Mouse (Mus musculus) monocyte, adult 2 months (primary cell): ENCODE measurements at regions not wholly inside any gene's neighbourhood (a gene's known extent, or its start where the extent isn't known, plus 50 kb on each side); places are given as distances from the start of the nearest gene placed in this dataset.
"Not testable (repeated sequence)": the region's sequence is repeated elsewhere in the genome, so short reads cannot be mapped to it uniquely, and the experiment has no call there.

Experiments
- DNase-seq, 2 experiments: peaks; one replicate each; pipeline ENCODE4 v3.0.0; 2022; ENCODE audit warnings: low spot score in 2 of 2, low read depth in 1 of 2

DNA sequence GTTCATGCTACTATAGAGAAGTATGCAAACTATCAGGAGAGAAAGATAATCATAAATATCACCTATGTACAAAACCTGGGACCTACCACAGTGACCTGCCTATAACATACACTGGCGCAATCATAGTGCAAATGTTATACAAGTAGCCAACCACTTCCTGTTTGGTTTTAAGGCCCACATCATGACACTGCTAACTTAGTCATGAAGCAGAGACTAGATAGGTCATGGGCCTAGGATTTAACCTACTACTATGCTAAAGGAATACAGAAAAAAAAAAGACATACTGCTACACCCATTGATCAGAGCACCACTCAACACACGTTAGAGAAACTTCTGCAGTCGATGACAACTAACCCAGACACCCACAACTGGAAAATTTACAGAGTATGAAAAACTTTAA lies 498.6 kb upstream of the Acvr2a start:
- no peak for DNase-seq

DNA sequence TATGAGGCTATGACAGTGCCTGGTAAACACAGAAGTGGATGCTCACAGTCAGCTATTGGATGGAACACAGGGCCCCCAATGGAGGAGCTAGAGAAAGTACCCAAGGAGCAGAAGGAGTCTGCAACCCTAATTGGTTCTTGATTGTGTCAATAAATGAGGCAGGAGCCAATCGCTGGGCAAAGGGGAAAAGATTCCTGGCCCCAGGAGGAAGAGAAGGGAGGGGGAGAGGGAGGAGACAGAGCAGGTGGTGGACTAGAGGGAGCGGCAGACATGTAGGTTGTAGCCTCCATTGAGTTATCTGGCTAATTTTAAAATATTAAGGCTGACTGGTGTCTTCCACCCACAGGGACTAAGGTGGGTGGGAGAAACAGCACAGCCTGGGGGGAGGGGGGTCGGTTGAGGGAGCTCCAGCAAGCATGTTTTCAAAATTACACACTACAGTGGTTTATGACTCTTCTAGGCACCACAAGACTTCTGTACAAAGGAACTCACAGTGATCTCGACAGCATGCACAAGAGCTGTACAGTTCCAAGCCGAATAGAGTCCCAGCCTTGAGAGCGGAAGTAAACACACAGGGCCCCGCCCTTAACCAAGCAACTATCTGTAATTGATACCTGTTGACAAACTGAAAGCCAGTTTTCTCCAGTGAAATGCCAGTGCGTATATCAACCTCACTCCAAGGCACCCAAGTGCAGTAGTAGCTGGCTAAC lies 497.6 kb upstream of the Acvr2a start:
- DNase-seq, result no peak

DNA sequence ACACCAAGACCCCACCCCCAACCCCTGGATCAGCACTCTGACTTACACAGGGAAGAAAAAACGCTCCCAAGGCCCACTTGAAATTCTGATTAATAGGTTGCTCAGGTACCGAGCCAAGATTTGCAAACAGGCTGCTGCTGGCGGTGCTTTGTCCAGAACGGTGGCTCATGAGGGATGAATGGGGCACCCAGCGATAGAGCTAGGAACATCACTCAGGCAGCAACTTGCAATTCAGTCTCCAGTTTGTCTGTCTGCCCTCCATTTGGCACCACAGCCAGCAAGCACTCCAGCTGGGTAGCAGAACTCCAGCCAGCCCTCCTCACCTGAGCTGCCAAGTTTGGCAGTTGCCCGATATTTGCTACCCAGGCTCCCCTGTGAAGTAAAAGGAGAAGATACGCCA lies 496.1 kb upstream of the Acvr2a start:
- DNase-seq, result no peak

DNA sequence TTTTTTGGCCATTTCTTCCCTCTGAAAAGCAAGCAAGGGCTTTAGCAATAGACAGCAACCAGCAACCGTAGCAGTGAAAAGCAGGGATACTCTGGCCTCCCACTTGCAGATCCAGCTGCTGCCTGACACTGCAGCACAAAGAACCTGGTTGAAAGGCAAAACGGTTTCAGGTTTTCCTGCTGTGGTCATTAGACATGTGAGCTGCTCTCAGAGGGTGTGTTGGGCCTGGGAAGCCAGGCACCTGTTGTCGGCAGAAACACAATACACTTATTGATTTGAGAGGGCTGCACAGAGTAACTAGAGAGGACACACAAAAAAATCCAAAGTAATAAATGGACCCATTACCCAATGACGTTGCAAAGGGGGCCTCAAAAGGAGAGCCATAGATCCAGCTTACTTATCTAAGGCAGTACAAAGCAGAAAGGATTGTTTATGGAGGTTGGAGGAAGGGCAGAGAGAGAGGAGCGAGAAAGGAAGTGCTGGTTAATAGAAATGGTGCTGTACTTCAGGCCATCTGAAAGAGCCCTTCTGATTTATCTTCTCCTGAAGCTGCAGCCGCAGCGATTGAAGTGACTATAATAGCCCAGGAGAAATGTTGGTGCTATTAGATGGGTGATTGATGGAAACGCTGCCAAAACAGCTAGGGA lies 495.4 kb upstream of the Acvr2a start:
- no peak for DNase-seq

DNA sequence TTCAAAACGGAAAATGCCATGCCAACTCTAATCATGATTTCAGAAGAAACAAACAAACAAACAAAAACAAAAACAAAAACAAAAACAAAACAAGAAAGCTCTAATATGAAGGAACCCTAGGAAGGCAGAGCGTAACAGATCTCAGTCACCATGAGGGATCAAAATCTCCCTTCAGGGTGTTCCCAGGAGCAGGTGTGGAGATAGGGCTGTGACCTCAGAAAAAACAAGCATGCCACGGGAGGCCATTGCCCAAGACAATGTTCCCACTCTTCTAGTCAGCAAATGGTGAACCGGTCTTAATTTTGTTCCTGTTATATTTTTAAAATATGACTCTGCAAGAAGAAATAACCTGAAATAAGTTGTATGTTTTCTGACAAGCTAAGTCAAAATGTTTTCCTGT lies 492.4 kb upstream of the Acvr2a start:
- no peak for DNase-seq

DNA sequence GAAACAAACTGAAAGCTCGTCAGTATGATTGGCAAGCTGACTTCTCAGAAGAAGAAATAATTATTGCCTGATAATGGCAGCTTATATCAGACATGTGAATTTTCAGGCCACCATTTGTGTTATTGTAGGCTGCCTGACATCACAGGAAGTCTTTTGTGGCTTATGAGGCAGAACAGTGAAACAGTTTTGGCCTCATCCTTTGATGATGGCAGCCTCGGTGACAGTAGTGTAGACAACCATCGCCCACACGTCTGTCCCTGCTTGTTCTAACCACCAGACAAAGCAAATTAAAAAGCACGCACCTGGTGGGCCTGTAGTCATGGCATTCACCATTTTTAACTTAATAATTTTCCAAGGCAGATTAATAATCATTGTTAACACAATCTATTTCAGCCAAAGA lies 491.6 kb upstream of the Acvr2a start:
- no peak for DNase-seq

DNA sequence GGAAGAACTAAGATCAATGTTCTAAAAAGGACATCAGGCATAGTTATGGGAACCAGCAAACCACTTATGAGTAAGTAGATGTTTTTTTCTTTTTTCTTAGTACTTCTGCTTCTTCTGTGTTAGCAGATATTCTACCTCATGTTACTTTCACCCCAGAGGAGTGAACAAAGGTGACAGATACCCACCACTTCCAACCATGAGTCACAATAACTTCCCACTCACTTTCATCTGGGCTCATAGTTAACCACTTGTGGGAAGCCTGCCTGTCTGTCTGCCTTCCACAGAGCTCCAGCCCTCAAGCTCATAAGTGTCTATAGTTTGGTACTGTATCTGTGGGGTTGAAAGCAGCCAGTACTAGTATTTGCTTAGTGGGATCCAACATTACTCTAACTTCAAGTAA lies 485.7 kb upstream of the Acvr2a start:
- DNase-seq, result no peak

DNA sequence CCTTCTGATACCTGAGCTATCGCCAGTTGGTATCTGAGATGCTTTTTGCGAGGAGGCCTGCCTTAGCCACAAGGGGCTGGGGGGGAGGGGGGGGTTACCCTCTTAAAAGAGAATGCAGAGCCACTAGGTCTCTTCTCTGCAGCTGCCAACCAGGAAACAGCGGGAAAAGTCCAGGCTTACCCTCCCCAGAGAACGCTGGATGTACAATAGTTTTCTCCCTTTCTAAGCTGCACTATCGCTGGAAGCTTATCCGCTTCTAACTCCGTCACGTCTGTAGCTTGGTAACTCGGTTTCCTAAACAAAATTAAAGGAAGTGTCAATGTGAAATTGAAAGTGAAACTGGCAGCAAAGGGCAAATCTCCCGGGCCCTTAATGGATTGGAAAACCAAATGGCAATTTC lies 481.1 kb upstream of the Acvr2a start:
- no peak for DNase-seq

DNA sequence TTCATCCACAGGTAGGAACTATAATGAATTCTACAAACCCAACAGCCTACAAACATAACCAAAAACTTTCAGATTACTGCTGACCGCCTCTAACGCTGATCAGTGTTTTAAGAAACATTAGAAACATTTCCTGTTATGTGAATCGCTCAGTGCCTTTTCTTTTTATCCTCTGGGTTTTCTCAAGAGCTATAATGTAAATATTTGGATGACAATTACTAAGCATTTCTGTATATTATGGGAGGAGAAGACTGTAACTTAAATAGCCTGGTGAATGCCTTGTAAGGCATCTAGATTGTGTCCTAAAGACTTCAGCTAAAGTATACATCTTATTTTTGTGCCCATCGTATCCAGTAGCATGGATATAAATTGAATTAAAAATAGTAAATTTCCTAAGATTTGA lies 465.9 kb upstream of the Acvr2a start:
- no peak for DNase-seq

DNA sequence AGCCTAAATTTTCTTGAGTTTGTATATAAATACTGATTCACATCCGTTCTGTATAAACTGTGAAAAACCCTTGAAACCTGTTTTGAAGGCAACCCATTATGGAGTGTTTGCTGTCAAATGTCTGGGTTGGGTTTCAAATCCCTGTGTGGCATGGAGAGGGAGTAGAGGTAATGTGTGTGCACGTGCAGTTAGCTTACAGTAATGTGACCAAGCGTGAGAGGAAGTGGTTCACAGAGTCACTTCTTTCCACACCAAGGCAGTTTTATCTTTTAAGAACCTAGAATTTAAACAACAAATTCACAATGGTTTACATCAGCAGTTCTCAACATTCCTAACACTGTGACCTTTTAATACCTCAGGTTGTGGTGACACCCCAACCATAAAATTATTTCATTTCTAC lies 464.1 kb upstream of the Acvr2a start:
- DNase-seq, result no peak

DNA sequence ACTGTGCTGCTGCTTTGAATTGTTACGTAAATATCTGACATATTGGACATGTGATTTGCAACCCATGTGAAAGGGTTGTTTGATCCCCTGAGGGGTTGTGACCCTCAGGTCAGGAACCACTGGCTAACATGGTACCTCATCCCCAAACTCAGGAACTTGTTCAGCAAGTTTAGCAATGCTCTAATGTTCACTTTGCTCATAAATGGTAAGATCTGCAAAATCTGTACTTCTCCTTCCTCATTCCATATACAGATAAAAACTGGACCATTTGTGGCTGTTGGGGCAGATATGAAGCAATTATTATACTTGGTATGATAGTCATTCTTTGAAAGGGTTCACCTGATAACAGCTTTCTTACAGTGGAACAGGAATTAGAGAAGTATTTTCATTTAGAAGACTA lies 463.7 kb upstream of the Acvr2a start:
- DNase-seq, result no peak

DNA sequence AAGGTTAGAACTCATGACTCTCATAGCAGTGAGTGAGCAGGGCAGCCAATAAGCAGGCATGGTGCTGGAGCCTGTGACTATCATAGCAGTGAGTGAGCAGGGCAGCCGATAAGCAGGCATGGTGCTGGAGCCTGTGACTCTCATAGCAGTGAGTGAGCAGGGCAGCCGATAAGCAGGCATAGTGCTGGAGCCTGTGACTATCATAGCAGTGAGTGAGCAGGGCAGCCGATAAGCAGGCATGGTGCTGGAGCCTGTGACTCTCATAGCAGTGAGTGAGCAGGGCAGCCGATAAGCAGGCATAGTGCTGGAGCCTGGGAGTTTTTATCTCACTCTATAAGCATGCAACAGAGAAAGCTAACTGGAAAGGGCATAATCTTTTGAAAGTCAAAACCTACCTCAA lies 442.3 kb upstream of the Acvr2a start:
- DNase-seq, result not testable (repeated sequence)

DNA sequence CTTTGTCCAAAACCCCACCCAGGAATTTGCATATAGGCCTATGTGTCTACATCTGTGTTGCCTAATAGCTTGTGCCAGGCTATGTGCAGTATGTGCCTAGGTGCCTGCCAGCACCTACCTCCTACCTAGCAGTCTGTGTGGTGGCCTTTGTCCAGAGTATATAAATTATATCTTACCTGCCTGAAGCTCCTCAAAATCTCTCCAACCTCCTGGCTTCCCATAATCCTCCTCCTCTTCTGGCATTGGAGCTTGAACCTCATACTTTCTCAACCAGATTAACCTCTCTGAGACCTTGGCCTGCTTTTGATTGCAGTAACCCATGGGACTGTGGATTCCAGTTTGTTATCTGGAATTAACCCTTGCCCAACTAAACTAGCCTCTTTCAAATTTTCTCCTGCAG lies 440.8 kb upstream of the Acvr2a start:
- DNase-seq, result no peak

DNA sequence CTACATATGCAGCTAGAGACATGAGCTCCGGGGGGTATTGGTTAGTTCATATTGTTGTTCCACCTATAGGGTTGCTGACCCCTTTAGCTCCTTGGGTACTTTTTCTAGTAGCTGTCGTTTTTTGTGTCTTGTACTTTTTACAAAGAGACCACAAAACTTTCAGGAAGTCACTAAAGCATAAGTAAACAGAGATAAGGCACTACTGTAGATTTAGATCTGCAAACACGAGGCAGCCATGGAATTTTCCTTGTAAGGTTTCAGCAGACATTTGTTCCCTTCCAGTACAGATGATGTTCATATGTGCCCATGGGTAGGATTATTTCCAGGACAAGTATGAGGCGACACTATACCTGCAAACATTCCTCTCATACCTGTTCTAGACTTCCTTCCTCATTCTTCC lies 439.6 kb upstream of the Acvr2a start:
- no peak for DNase-seq

DNA sequence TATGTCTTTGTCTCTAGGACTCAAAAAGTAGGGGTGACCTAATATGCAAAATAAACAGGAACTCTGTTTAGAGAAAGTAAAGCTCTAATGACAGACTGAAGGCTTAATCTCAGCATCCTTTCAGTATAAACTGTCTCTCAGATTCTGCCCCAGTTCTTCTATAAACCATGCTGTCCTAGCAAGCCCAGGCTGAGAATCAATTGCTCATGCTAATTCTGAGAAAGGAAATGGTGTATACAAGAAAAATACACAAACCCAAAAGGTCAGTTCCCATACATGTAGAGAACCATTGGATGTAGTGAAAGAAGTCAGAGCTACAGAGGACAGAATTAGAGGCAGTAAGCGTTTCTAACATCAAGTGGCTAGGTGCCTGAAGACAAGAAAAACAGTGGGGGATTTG lies 435.7 kb upstream of the Acvr2a start:
- no peak for DNase-seq

DNA sequence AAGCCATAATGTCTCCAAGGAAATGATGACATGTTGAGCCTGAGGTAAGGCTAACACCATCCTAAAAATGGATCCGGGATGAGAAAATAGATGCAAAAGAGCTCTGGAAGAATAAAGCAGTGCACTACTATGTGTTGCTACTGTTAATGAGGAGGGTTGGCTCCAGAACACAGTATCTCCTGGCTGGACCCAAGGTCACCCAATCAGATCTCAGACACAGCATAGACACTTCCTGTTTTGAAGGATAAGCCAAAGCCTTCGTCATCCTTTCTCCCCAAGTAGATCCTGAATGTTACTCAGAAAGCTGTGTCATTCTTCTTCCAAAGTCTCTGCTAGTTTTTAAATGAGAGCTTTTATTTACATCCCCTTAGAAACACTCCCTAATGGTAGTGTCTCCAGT lies 435.2 kb upstream of the Acvr2a start:
- DNase-seq, result no peak

DNA sequence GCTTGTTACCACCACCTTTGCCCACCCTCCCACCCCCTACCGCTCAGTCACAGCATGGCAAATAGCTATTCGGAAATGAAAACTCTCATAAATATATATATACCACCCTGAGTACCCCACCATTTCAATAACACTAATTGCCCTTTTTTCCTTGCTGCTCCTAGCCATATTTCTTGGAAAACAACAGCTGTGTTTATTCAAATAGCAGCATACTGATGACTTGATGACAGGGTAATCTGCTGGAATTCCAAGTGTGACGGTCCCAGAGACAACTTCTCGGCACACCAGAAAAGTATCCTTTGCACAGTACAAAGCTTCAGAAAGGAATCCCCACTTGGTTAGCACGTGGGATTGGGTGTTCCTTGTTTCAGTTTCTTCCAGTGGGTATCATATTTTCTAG lies 433.8 kb upstream of the Acvr2a start:
- DNase-seq, result no peak

DNA sequence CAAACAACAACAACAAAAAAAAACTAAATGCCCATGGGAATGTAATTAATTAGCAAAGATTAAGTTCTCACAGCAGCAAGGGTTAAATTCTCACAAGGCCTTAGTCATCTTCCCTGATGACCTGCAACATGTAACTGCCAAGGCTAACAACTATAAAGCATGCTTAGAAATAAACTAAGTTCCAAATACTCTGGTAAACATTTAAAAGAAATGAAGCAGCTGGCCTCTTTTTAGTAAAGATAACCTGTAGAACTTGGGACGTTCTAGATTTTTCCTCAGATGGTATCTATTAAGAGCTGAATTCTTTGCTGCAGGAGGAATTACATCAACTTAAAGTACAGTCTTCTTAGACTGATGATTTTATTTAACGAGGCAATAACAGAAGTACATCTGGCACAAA lies 433.1 kb upstream of the Acvr2a start:
- no peak for DNase-seq

DNA sequence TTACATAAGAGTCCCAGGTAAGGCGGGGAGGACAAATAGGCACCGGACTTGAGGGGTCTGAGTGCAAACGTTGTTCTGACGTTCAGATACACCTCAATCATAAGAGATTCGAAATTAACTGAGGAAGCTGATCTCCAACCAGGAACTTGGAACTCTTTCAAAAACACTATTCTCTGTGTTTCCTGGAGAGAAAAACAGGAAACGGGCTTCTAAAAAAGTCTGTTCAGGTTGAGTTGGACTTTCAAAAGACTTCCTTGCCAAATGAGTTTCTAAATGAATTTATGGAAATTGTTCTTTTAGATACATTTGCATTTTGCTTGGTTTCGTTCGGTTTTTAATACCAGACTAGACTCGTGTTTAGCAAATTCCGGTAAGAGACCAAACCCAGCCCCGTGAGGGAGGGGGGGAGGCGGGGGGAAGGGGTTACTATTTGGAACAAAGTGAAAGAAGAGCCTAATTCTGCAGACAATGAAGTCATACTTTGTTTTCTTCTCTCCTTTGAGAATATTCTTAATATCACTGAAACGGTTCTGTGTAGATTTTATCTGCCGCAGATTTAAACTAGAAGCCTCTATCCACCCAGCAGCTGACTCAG lies 432.3 kb upstream of the Acvr2a start:
- DNase-seq, result no peak

DNA sequence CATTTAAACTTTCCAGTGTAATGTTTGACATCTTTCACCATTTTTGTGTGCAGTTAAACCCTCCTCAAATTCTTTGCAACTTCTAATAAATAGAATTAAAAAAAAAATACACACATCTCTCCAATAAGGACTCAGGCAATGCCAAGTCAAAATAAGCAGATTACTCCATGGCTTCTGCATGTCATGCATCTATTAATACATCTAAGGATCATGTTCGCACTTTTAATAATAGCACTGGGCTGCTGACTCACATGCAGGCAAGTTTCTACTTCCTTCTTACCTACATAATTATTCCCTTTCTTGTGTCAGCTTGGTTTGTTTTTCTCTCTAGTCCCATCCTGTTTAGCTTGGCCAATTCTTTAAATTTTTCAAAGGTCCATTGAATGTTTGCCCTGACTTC lies 415.4 kb upstream of the Acvr2a start:
- no peak for DNase-seq

DNA sequence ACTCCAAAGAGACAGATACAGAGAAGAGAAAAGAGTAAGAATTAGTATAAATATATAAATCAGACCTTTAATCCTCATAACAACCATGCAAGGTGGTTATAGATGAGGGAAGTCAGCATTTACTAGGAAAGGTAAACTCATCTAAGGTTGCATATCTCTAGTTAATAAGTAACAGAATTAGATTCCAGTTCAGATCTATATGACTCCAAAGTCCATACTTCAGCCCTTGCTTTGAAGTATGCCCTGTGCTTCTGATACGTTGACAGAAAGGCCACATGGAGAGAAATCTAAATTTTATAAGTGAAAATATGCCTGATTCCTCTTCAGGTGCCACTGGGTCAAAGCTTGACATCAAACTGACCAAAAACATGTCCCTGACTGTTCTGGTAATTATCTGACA lies 414.7 kb upstream of the Acvr2a start:
- DNase-seq, result no peak

DNA sequence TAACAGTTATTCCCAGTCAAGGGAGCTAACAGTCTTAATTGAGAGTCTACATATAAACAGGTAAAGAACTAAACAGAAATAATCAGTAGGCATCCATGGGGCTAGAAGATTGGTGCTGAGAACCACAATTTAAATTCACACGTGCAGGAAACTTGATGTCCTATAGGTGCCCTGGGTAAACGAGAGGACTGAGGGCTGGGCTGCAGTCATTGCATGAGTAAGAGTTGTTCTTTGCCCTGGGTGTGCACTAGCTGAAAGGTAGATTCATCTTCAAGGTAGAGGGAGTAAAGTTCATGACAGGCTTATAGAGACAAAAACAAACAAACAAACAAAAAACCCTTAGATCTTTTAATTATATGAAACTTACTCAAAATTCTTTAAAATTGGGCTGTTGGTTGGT lies 411.1 kb upstream of the Acvr2a start:
- DNase-seq, result no peak

DNA sequence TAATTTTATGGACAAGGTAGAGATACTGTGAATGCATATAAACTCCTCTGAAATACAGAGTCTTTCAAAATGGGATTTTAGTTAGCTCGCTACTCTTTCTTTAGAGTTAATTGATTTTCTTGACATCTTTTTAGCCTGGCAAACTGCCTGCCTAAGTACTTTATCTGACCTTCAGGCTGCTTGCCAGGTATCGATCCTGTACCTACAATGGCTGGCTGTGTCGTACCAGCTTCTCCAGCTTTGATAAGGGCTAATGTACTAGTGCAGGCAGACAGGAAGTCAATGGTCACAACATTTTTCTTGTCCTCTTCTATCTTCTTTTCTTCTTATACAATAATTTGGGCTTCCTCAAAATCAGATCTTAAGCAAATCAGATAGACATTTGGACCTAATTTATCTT lies 409.4 kb upstream of the Acvr2a start:
- DNase-seq, result no peak
